Mouse (Mus musculus) left cerebral cortex, postnatal 25 days (tissue): ENCODE data around the gene Sestd1. TPM values are rescaled to one million over a fixed set of nuclear protein-coding genes. Genes with fewer than 3 reads are reported as not detected.
A peak's percentile ranks its signal among the peaks of the same experiment; 100 is the strongest.

Source experiments
- DNase-seq, 2 experiments: peaks; one replicate each; pipeline ENCODE4 v3.0.0; 2022; ENCODE audit warnings: low spot score in 2 of 2, mixed read lengths in 1 of 2
- intact Hi-C: fragments of 180-260 bp; cut with DNase I; formaldehyde crosslinking; loops from one replicate; pipeline ENCODE4 v1.15.1; 2025
- total RNA-seq, 2 experiments: library from RNA; stranded (reverse); gene quantifications; 2 replicates each; pipeline ENCODE4 v1.2.3; 2021

Sestd1 gene
- total RNA-seq = 10 to 100 TPM; 62.3 to 64.6 TPM

DNA sequence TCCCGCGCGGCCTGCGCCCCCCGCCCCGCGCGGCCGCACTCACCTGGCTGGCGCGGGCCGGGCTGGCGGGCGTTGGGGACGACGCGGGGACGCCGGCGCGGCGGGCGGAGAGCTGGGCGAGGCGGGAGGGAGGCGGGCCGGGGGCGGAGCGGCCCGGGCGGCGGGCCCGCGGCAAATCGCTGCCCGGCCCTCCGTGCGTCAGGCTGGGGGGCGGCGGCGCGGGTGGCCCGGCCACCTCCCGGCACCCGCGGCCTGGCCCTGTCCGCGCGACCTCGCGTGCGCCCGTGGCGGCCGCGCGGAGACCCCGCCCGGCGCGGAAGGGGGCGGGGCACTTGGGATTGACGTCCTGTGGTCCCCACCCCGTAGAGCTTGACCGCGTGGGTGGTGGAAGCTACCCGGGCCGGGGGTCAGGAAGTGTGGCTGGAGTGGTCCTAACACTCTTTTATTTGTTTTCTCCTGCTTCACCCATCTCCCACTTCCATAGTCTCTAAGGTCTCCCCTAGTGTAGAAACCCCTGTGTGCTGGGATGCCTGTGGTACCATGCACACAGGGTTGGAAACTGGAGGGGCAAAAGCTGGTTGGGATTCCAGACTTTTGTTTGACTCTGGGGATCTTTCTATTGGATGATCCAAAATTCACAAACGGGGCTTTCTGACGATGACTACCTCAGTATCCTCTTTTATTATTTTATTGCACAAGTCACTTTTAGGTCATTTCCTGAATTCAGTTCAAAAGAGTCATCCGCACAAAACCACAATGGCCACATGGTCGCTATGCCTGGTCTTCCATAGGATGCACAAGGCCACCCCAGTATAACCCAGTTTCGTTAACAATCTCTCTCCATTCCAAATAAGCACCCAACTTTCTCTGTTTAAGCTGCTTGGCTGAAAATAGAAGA lies at the start of gene Sestd1:
TSS of gene Sestd1 (minus strand) at position 81 of the 898 bp plus-strand sequence.
- DNase-seq = peak; percentile 53 to 57
- intact Hi-C loops = no loop called here

DNA sequence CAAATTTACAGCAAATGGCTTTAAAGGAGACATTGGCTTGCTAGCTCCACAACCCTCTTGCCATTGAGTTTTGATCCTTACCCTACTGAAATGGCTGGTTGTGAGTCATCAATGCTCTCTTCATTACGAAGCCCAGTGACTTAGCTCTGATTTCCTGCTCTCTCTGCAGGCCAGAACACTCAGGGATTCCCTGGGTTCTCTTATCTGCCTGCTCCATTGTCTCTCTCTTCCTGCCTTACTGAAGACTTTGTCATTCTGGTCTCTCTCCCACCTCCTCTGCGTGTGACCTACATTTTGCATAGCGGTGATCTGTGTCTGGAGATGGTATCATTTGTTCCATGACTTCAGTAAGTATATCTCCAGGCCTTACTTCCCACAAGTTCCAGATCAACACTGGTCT lies 46.9 kb upstream of the Sestd1 start:
- DNase-seq = no peak
- intact Hi-C loops = no loop called here

DNA sequence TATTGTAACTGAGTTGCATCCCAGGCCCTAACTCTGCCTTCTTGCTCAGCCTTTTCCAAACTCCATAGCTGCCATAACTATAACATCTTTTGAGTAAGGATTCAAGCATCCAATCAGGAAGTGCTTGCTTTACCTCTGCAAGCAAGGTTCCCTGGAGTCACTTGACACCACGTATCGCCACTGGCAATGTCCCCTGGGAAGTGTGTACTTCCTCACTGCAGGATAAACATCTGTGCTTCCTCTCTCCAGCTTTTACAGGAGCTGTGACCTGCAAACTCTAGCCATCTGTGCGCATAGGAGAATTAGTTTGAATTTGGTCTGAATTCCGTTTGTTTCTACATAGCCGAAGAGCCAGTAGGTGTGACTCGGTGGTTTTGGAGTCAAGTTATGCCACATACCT lies 43.3 kb upstream of the Sestd1 start:
- no peak for DNase-seq
- intact Hi-C loops = no loop called here

DNA sequence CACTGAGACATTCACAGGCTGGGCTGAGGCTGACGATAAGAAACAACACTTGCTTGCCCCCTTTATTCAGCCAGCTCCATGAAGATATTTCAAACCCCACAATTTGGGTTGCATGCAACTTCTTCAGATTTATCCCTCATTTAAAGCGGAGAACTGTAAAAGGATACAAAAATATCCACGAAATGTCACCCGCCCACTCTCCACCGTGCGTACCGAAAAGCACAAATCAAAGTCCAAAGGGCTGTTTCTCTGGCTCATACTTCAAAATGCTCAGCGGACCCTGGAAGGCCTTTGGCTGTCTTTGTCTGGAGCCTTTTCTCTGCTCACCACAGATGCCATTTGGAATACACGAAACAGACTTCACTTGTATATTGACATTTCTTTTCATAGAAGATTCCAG lies 42.8 kb upstream of the Sestd1 start:
- intact Hi-C loops = no loop called here

DNA sequence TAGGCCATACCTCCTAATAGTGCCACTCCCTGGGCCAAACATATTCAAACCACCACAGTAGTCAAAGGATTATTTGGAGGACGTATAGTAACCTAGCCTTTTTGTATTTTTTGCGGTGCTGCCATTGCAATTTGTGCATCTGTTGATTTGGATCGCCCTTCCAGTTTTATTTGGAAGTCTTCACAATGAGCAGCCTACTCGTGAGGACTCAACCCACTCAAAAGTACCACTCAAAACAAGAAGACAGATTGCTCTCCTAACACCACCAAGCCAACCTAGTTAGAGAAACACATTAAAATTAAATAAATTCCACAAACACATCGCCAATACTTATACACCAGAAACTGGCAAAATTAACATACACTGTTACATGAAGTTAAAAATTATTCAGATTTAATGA lies 38.8 kb upstream of the Sestd1 start:
- peak in 1 of 2 experiments; percentile 74 for DNase-seq
- intact Hi-C loops = loop anchor here (2.0 kb wide), 1 partner anchor 46 kb away; no protein-coding TSS in a partner anchor

More for the DNA sequence above, 42.8 kb upstream of the Sestd1 start:
- peak; percentile 44 to 59 for DNase-seq

DNA sequence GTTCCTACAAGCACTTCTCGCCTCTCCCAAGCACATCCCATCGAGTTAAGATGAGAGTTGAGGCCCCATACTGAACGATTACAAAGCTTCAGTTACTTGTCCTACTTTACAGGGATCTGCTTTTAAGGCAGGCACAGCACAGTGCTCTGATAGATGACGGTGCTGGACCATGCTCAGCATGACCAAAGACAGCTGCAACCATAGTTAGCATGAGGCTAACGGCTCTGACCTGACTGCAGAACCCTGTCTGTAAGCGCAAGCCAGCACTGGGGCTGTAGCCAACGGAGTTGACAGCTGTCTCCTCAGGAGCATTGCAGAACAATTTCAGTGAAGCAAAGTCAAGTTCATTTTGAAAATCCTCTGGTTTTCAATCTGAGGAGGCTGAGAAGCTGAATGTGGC lies 36.6 kb upstream of the Sestd1 start:
- intact Hi-C loops = no loop called here
- DNase-seq = peak in 1 of 2 experiments; percentile 25

DNA sequence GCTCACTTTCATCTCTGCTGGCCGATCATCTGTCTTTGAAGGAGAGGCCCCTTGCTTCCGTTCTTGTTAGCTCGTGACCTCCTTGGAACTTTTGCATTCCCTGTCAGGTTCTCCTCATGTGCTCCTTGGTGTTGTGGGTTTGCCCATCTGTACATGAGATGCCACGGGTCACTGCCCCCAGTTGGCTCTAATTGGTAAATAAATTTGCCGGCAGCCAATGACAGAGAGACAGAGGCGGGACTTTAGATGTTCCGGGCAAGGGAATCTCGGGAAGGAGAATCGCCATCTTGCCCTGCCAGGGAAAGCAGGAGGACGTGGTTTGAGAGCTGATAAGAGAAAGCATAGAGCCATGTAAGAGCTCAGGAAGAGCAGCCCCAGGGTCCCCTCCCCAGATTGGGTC lies 33.5 kb upstream of the Sestd1 start:
- DNase-seq = no peak
- intact Hi-C loops = no loop called here

DNA sequence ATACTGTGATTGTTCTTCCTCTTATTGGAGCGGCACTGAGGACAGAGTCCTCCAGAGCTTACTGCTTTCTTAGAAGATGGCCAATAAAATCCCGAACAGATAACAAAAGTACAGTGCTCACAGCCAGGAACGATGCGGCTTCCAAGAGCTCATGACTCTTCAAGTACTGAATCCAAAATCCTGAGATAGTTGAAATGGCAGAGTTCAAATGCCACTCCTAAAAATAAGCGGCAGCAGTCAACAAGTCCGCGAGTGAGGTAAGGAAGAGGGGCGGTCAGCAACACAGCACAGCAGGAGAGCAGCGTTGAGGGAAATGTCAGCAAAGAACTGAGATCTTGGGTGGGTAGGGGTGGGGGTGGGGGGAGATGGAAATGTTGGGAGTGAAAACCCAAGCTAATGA lies 32.2 kb upstream of the Sestd1 start:
- intact Hi-C loops = no loop called here
- no peak for DNase-seq

DNA sequence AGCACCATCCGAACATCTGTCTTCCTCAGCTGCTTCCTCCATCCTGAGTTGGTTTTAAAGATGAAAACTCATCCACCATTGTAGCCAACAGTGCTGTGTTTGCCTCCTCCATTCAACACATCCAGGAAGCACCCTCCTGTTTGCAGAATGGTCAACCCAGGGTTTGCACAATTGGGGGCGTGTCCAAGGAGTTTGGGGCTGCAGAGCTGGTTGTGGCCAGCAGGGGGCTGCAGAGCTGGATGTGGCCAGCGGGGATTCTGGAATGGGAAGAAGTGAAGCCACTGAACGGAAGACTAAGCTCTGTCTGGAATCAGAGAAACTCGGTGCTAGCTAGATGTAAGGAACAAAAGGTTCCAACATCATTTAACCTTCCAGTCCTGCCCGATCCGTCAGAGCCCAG lies 28.9 kb upstream of the Sestd1 start:
- intact Hi-C loops = no loop called here
- no peak for DNase-seq

DNA sequence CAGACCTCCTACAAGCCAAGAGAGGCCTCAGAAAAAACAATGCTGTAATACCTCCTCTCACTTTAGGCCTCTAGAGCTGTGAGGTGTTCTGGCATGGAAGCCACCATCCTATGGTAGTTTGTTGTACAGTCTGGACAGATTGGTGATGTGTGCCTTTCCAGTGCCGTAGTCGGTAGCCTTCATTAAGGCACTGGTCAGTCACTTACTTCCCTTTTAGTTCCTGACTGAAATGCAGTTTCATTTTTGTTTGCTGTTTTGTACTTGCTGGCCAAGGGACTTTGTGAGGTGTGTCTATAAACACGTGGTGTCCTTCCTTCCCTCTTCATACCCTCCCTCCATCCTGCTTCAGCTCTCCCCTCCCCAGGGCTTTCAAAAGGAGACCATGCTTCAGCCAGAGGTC lies 24.1 kb upstream of the Sestd1 start:
- intact Hi-C loops = no loop called here
- DNase-seq = no peak

DNA sequence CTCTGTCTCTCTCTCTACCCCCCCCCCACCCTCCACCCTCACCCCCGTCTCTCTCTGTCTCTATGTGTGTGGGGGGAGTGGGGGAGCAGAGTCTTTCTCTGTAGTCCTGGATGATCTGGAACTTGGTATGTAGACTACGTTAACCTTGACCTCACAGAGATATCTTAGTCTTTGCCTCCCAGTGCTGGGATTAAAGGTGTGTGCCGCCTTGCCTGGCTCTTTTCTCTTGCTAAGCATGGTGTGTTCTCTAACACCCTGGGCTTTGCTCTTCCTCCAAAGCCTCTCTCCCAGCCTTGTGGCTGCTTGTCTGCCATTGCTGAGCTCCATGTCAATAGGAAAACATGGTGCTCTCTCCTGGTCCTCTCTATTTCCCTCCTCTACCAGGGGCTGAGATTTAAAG lies 23.3 kb upstream of the Sestd1 start:
- DNase-seq = no peak
- intact Hi-C loops = no loop called here

DNA sequence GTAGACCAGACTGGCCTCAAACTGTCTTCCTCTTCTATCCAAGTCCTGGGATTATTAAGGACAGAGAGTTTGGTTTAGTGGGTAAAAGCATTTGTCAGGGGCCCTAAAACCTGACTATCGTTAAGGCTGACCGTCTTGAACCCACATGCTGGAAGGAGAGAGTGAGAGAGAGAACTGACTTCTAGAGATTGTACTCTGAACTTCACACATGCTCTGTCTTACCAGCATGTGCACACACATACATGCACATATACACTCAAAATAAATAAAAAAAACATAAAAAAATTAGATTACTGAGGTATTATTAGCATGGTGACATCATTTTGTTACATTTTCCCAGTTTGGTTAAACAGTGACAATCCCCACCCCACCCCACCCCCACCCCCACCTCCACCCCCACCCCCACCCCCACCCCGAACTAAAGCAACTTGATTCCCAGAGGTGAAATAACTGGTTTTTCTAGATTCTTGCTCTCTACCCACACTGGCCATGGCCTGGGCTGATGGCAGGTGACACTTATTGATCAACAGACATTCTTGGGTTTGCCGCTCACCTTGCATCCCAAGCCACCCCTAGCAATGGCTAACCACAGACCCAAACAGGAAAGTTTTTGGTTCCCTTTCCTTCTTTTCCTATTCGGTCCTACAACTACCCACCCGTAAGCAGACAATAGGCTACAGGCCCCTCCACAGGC lies 22.4 kb upstream of the Sestd1 start:
- intact Hi-C loops = no loop called here
- DNase-seq = no peak

DNA sequence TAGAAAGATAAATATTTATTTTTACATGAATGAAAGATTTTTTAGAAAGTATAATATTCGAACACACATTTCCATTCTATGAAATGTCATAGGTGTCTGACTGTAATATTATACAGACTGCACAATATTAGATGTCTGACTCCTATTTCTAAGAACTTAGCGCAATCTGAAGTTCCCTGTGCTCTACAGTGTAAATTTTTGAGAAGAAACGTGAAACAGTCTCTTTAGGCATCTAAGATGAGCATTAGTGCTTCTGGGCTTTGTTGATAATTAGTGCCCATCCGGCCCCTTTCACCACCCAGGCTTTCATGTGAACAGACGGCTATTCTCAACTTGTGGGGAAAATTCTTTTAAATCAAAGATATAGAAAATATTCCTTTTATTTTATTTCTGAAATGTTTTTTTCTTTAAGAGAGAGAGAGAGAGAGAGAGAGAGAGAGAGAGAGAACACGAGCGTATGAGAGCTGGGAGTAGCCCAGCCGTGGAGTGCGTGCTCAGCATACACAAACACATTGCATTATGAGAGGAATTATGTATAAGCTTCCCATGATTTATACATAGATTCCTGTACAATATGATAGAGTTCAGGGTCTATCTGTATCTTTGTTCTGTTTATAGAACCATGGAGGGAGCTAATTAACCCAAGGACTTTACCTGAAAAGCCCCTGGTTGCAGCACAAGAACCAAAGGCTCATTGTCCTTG lies 21.4 kb upstream of the Sestd1 start:
- intact Hi-C loops = no loop called here
- no peak for DNase-seq

DNA sequence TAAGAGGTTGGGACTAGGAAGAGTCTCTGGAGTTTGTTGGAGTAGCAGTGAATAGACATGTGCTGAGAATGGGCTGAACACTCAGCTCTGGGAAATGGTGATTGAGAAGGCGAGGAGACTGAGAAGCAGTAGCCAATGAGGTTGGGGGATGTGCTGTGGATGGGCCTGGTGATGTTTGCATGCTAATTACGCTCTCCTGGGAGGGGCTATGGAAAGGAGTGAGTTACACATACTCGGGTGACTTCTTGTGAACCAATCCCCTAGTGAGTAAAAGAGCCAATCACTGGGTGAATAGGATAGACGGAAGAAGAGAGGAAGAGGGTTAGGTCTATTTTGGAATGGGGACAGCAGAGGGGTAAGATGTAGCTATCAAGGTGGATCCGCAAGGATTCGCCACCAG lies 9.3 kb upstream of the Sestd1 start:
- intact Hi-C loops = no loop called here
- DNase-seq = no peak

DNA sequence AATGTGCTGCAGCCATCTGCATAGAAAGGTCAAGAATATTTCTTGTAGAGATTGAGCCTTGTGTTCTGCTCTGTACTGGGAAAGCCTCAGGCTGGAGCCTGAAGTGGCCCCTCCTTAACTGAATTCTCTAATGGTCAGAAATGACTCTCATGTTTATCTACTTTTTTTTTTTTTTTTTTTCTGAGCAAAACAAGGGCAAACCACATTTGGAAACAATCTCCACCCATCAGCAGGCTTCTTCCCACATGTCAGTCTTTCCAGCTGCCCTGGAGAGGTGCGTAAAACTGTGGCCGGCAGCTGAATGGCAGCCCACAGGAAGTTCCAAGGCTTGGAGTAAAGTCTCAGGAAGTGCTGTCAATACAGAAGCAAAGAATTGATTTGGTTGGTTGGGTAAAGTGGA lies 6.4 kb upstream of the Sestd1 start:
- intact Hi-C loops = no loop called here
- no peak for DNase-seq

DNA sequence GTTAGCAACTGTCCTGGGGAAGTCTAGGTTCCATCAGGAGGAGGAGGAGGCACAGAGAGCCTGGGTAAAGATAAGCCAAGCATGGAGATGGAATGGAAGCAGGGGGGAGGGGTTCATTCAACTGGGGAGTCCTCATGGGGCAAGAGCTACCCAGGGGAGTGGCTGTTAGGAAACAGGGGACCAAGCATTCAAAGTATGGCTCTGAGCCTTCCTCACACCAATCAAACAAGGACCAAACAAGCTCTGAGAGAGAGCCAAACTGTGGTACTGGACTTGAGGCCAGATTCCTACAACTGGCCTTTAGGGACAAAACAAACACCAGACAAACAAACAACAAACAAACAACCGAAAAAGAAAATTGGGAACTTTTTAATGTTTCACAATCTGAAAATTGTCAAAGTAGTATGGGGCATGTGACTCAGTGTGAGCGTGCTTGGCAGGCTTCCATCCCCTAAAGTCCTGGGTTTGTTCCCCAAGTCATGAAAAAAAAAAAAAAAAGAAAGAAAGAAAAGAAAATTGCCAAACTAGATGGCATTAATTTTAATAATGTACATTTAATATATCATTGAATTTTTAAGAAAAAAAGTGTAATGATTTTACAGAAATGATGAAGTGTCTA lies 4.0 kb upstream of the Sestd1 start:
- intact Hi-C loops = no loop called here

DNA sequence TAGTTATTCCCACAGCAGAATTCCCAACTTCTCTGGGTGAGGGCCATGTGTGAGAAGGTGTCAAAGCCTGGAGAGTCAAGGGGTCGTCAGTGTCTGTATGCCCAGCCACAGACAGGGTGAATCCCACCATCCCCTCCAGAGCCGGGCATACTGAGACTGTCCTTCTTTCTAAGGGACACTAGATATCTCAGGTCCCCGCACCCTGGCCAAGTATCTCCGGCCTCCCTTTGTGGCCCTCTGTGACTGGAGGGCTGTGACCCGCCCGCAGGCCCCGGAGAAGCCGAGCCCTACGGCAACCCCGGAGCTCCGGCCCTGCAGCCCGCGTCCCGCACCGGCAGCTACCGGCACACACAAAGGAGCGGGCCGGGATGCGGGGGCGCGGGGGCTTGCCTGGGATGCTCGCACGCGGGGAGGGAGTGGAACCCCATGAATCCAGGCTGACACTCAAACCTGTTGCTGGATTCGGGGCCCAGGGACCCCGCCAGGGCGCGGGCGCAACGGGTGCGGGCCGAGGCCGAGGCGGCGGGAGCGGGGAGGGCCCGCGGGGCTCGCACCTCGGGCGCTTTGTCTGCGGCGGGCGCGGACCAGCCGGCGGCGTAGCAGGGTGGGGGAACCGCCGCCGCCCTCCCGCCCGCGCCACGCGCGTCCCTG lies 406 bp downstream of the Sestd1 start:
- intact Hi-C loops = no loop called here
- peak in 1 of 2 experiments; percentile 37 for DNase-seq

More for the DNA sequence above, 4.0 kb upstream of the Sestd1 start:
- DNase-seq = no peak

DNA sequence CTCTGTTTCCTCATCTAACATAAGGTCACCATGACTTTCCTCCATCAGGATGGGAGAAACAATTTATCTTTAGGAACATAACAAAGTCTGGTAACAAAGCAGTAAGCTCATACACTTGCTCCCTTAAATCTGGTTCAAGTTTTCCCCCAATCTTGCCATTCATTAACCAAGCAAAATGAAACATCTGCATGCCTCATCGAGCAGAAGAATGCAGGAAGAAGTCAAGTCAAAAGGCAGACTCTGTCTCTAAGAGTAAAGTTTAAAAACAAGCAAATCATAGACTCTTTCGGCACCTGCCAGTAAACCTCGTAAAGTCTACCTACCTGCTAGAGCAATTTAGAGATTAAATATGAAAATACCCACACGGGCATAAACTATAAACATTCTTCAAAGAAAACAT lies 3.1 kb downstream of the Sestd1 start:
- intact Hi-C loops = no loop called here
- no peak for DNase-seq

DNA sequence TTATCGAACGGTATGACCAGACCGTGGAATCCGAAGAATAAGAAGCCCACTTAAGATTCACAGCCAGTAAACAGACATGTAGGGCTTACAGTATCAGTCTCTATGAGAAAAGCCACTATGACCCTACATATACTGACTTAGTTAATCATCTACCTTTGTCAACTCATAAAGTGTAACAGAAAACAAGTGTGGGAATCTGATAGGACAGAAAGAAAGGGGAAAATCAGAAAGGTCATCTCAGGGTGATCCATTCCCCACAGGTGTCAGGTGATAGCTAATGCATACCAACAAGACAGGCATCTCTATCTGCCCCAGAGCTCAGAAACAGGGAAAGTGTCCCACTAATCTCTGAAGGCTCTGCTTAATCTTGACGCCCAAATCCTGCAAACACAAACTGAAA lies 4.5 kb downstream of the Sestd1 start:
- intact Hi-C loops = no loop called here
- DNase-seq = no peak
